Mouse (Mus musculus) megakaryocyte, embryonic 14.5 days (primary cell): ENCODE data around the gene Gm20388.

Source experiments
- FLI1 ChIP-seq: IDR thresholded peaks from 2 replicates; pipeline ENCODE4 v1.6.1; 2012; ENCODE audit warnings: low read length, inconsistent platforms, mixed read lengths
- GATA1 ChIP-seq: IDR thresholded peaks from 3 replicates; pipeline ENCODE4 v1.6.1; 2012; ENCODE audit warnings: mixed read lengths, low read length, inconsistent platforms, borderline replicate concordance

DNA sequence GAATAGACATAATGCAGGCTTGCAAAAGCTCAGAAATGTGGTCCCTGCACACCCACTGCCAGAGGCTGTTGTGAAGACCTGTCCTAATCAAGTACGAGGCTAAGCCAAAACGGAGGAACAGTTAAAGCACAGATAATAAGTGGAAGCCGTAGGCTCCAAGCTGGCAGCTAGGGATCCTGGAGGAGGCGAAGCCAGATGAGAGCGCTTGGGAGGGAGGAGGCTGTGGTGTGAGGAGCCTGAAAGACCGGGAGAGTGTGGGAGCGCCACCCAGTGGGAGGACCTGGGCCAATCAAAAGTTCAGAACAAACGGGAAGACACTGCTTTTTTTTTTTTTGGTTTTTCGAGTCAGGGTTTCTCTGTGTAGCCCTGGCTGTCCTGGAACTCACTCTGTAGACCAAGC is 3280.0 kb downstream of the Gm20388 start:
- TF ChIP-seq GATA1: no peak
- no peak for TF ChIP-seq FLI1
